Mouse (Mus musculus) cerebellum, postnatal 4 days (tissue): ENCODE measurements around the gene Gm11011.

Experiments
- DNase-seq, 2 experiments: peaks; one replicate each; pipeline ENCODE4 v3.0.0; 2022; ENCODE audit warnings: low spot score in 2 of 2, mixed read lengths in 1 of 2

Gm11011 gene

DNA sequence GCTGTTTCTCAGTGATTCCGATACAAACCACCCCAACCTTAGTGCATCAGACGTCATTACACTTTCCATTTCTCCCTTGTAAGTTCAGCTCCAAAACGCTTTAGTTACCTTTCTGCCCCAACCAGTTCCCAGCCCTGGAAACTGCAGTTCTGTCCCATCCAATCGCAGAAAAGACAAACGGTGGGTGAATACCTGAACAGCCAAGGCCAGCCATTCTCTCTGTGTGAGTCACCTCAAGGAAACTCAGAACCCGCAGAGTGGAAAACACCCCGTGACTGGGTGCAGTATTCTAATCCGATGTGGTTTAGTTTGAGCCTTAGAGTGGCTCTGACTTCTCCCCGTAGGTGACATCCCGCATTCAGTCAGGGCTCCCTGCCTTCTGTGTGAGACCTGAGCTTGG is 2.2 kb upstream of the Gm11011 start:
- DNase-seq, result no peak

DNA sequence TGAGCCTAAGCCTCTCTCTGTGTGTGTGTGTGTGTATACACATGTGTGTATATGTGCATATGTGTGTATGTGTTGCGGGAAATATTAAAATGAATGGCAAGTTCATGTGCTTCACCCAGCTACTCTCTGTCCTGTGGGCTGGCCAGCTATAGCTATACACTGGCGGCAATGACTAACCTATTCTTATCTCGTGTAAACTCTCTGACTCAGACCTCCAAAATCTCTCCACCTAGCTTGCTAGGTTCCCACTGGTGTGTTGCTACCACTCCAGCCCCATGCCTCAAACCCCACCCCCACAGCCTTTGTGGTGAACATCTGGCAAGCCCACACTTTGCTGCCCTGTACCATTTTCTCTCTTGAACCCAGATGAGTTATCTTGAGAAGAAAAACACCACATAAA is 857 bp downstream of the Gm11011 start:
- no peak for DNase-seq

DNA sequence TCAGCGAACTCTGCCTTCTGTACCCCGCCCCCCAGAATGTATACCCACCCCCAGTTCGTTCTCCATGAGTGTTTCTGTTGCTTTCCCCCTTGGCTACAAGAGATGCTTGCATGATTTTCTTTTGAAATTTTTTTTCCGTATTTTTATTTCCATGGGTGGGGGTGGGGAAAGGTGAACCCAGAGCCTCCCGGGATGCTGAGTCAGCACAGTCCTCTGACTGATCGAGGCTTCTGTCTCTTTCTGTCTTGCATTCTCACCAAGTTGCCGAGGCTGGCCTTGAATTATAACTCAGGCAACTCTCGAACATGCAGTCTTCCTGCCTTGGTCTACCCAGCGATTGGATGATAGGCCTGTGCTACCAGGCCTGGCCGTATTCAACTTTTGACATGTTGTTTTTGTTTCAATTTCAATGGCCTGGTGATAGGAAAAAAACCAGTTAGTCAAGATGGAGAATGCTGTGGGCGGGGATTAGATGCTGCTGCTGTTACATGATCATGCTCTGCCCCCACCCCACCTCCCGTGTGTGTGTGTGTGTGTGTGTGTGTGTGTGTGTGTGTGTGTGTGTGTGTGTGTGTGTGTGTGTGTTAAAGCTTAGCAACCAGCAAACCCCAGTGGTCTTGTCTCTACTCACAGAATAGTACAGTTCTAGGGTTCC is 1.8 kb downstream of the Gm11011 start:
- DNase-seq, result no peak

DNA sequence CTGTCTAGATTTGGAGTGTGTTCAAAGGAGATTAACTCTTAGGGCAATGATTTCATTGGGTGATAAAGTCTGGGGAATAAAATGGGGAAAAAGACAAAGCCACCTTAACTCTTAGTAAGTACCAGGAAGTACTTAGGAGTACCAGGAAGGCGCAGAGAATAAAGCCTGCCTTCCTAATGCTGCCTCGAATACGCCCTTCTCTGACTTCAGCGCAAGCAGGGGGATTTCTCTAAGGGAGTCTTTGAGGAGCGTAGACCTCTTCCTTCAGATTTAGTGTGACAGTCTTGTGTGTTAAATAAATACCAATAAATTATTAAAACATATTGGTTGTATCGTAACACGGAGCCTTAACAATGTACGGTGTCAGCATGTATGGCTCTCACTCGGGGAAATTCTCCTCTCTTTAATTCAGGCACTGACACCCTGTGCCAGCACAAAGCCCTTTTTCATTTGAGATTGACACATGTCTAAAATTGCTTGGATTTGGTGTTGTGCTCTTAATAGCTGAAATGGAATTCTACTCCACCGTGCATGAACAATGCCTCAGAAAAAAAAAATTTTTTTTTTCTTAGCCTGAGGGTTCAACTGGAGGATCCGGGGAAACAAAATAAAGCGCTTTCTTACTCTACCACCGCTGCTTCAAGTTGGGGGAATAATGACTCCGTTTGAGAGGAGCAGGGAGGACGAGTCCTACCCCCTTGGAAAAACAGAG is 2.6 kb downstream of the Gm11011 start:
- DNase-seq, result no peak

DNA sequence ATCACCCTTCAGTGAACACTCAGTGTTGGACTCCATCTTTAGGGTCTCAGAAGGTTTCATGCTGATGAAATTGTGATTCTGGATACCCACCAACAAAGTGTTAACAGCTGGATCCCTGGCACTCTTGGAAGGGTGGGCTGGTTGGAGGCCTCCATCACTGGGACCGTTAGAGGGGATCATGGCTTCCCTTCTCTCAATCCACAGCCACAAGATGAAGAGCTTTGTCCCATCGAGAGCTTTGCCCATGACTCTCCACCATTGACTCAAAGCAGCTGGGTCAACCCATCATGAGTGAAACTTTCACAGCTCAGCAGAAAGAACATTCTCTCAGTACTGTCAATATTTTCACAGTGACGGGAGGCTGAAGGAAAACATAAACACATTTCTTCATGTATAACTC is 4.1 kb downstream of the Gm11011 start:
- no peak for DNase-seq

DNA sequence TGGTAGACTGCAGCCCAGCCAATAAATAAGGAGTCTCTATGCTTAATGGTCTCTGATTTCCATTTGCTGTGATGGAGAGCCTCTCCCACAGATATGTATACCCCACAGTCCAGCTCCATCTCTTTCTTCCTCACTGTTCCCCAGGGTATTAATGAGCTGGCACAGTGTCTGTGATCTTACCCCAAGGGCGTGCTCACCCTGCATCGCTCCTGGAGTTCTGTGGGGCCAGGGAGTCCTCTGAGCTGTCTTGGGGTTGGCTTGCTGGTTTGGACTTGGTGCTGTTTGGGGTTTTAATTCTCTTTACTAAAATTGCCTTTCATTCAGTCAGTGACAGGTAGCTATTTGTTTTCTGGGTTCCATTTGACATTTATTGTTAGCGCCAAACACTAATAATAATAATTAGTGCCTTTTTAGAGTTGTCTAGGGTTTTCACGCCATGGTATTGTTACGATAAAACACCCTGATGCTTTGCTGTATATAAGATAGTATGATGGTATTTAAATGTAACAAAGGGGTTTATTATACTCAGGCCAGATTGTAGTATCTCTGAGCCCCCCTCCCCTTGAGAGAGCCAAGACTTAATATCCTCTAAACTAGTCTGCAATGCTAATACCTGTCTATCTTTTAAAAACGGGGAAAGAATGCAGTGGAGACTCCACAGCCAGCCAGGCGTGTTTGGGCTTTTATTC is 9.9 kb downstream of the Gm11011 start:
- DNase-seq, result no peak

DNA sequence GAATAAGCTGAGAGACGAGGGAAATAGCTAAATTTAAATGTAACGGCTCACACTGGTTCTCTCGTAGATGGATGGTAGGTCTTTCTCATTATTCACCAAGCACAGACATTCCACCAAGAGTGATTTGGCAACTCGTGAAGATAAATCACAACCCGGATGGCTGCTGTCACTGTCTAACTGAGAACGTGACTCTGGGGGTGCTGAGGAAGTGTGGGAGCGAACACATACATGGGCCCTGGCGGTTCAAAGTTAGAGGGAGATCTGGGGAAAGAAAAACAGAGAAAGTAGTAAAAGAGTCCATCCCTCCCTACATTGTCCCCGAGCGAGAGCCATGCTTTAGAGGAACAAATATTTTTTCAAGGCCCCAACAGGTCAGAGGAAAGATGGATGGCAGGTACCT is 17.5 kb downstream of the Gm11011 start:
- no peak for DNase-seq

DNA sequence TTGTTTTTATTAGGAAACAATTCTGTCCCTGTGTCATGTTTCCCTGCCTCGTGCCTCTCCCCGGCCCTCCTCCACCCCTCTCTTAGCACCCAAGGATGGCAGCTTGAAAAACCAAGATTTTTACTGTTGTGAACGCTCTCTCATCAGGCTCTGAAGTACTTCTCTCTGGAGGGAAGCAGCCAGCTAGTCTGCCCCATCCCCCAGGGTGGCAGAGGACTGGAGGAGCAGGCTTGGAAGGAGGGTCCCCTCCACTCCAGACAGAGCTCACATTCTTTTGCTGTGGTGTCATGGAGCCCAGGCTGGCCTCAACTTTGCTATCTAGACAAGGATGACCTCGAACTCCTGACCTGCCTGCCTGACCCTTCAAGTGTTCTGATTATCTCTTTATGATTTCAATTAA is 21.4 kb downstream of the Gm11011 start:
- DNase-seq, result no peak

DNA sequence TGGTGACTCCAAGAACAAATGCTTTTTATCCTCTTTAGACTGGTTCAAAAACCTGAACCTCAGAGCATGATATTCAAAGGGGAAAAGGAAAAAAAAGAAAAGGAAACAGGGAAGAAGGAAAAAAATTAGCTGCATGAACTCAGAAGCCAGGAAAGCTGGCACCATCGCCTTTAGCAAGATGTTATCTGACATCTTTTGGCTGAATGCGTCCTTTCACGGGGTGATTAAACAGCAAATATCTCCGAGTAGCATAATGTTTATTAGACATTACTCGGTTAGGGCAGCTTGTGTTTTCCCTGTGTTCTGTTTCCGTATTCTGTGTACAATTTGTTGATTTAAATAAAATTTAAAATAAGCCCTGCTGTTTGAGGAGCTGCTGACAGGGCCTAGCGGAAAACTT is 21.8 kb downstream of the Gm11011 start:
- DNase-seq, result no peak

DNA sequence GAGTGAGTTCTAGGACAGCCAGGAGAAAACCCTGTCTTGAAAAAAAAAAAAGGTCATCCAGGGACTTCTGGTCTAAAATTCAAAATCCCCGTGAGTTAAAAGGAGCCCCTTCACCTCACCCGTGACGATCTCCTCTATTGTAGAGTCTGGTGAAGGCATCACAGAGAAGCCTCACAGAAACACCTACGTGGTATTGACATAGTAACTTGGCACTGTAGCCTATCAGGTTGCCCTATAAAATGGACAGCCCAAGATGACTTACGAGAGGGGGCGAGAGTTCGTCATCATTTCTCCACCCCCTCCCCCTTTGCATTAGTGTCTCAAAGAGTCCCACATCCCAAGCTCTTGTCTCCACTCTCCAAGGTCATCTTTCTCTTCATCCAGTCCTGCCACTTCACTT is 41.9 kb downstream of the Gm11011 start:
- DNase-seq, result no peak

DNA sequence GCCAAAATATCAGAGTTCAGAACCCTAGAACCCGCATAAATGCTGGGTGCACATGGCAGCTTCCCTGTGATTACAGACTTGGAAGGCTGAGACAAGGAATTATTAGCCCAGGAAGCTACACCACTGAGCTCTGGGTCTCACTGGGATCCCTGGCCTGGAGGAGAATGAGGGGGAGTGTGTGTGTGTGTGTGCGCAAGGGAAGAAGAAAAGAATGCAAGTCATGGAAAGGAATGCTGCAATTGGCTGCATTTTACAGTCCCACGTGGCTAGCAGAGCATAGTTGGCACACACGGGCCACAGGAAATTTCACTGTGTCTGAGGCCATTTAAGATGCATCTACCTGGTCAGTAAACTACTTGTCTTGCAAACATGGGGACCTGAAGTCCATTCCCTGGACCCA is 48.6 kb downstream of the Gm11011 start:
- no peak for DNase-seq
